Mouse (Mus musculus) adrenal gland (tissue): Measurements from ENCODE around the gene Klhdc7a.

Experiments
- intact Hi-C: fragments of 180-260 bp; cut with DNase I; formaldehyde crosslinking; loops from one replicate; pipeline ENCODE4 v1.15.1; 2025
- microRNA-seq, 2 experiments: library from miRNA; unstranded; fragments of <30 nt; microRNA quantifications; one replicate each; pipeline ENCODE4; 2019

Gene Klhdc7a

DNA sequence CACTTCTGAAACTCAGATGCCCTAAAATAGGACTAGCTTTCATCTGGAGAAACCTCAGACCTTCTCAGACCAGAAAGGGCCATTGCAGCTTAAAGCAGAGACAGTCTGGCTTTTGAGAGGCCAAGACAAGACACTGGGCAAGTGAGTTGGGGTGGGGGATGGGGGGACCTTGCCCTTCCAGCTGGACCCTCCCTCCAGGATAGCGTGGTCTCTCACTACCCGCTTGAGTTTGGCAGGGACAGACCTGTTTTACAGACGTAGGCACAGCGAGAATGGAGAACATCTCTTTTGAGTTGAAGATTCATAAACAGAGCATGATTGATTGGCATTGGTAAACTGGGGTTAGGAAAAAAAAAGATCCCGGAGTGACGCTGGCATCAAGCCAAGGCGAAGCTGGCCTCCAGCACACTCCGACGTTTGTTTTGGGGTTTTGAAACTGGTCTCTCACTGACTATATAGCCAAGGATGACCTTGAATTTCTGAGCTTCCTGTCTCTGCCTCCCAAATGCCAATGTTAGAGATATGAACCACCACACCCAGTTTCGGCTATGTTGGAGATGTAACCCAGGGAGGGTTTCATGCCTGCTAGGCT, 7.0 kb downstream of the Klhdc7a start:
- intact Hi-C loops = no loop called here

DNA sequence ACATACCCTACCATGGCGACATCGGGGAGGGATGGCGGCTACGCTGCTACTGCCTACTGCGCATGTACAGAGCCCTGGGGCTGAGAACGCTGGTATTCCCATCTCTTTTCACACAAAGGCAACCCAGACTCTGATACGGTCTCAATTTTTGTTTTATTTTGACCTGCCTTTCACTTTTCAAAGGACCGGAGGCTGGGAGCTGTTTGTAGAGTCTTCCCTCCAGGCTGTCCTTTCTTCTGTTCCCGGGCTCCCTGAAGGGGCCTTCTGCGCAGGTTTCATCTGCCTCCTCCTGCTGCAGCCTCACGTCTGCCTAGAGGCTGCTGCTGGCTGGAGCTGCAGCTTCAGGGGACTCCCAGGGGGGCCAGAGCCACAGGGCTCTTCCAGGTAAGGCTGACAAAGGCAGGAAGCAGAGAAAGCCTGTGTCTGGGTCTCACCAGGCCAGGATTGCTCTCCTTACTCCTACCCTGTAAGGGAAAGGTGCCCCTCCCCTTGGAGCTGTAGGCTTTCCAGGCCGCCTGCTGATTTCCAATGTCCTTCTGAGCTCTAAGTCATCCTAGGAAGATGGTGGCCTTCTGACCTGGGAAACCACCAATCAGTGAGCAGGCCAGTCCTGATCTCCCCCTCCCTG, 7.6 kb downstream of the Klhdc7a start:
- intact Hi-C loops = no loop called here

GRCm38 (mm10) chr4:139959188-139959587, 8.6 kb downstream of the Klhdc7a start:
- intact Hi-C loops = no loop called here

DNA sequence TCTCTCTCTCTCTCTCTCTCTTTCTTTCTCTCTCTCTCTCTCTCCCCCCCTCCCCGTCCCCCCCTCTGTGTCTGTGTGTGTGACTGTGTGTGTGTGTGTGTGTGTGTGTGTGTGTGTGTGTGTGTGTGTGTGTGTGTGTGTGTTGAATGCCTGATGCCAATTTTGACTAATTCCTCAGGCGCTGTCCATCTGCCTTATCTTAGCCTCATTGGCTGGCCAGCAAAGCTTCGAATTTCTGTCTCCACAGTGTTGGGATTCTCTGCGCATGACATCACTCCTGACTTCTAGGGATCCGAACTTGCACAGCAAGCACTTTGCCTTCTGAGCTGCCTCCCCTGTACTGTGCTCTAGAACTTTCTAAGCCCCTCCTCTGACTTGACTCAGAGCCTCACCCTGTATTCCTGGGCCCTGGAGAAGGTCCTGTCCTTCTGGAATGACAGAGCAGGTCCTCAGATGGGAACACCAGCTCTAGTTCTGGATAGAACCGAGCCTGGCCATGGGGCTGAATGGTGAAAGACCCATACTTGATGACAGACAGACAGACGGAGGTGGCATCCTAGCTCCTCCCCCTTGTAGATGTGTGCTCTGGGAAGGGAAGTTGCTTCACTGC, 16.8 kb downstream of the Klhdc7a start:
- intact Hi-C loops = no loop called here

DNA sequence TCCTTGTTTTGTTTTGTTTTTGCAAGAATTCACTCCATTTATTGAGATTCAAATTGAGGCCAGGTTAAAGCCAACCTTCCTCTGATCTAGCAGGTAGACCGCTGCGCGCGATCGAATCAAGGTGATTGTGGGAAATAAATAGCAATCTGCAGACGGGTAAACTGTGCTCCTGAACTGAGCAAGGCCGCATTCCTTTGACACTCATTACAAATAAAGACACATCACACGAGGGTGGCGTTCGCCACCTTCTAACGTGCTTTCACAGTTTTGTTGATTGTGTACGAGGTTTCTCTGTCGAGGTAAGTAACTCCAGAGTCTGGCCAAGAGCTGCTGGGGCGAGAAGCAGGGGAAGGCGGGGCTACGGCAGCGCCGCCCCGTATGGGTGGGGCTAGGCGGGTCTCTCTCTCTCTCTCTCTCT, 17.4 kb downstream of the Klhdc7a start:
- intact Hi-C loops = no loop called here

- intact Hi-C loops = no loop called here
These were observed 19.2 kb downstream of the Klhdc7a start for GRCm38 (mm10) chr4:139948591-139948990.

DNA sequence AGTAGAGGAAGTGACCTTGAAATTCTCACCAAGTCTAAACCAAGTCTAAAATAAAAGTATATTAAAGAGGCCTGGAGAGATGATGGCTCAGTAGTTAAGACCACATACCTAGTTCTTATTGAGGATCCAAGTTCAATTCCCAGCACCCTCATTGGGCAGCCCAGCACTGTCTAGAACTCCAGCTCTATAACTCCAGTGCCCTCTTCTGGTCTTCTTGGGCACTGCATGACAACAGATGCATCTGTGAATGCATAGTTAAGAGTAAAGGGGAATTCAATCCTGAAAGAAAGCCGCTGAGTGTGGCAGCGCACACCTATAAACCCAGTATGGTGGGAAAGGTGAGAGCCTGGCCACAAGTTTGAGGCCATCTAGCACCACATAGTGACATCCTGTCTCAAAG, 20.5 kb downstream of the Klhdc7a start:
- intact Hi-C loops = no loop called here

GRCm38 (mm10) chr4:139941831-139942230, 26.0 kb downstream of the Klhdc7a start:
- intact Hi-C loops = no loop called here

DNA sequence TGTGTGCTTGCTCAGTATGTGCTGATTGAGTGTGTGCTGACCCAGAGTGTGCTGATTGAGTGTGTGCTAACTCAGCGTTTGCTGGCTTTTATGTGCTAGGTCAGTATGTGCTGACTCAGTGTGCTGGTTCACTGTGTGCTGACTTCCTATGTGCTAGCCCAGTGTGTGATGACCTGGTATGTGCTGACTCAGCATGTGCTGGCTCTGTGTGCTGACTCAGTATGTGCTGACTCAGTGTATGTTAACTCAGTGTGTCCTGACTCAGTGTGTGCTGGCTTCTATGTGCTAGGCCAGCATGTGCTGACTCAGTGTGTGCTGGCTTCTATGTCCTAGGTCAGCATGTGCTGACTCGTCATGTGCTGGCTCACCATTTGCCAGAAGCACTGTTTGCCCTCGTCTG, 32.3 kb downstream of the Klhdc7a start:
- intact Hi-C loops = no loop called here

DNA sequence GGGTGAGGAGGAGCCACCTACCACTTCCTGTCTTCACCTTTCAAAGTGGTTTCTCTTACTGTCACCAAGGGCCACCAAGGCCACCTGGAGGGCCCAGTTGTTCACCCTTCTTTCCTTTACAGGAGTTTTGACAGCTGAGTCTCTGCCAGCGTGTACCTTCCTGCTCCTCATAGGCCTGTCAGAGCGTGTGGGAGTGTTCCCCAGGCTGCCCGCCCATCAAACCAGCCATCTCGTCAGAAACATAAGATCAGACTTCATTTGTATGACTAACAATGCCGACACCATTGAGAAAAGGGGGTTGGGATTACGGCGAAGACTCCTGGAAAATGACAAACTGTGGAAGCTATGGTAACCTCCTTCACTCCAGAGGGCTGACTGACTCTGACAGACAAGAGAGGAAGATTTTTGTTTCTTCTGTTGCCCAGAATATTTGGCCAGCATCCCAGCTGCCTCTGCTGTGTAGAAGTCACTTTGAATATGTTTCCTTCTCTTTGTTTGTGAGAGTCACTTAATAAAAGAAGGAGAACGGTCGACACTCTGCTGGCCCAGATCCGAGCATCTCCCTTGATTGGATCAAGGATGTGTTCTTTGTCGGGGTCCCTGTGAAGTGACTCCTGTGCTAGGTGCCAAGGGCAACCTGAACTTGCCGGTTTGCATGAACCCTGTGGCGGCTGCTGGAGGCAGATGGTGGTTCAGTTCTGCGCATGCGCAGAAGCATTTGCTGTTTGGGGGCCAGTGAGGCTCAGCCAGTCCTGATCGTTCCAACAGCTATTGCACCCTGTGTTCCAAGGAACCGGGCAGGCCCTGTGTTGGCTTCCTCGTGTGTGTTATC, 34.6 kb downstream of the Klhdc7a start:
- intact Hi-C loops = no loop called here

GRCm38 (mm10) chr4:139931790-139932510, 35.9 kb downstream of the Klhdc7a start:
- intact Hi-C loops = no loop called here

DNA sequence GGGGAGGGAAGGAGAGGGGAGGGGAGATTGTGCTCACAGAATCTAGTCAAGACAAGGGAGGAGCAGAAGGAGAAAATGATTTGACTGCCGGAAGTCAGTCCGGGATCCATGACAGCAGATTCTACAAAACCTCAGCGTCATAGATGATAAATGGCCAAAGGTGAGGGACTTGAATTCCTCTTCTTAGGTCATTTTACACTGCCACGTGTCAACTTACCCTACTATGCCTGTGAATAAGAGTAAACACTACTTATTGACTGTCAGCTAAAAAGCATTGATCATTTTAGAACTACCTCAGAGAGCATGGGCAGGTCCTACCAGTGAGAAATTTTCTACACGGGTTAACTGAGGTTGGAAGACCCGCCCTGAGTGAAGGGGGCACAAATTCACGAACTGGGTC, 36.9 kb downstream of the Klhdc7a start:
- intact Hi-C loops = no loop called here

- intact Hi-C loops = no loop called here
These were observed 41.7 kb downstream of the Klhdc7a start for GRCm38 (mm10) chr4:139926161-139926561.

GRCm38 (mm10) chr4:139925275-139926160, 42.3 kb downstream of the Klhdc7a start:
- intact Hi-C loops = no loop called here

- intact Hi-C loops = no loop called here
These were observed 51.1 kb downstream of the Klhdc7a start for GRCm38 (mm10) chr4:139916731-139917130.

Small RNA genes lying within 50 kb of the gene (microRNA-seq; reads per million reads assigned to microRNA genes)
- 0 to 0.23 reads per million in 2 experiments for gene Mir2139
